In the genomic region with DNA sequence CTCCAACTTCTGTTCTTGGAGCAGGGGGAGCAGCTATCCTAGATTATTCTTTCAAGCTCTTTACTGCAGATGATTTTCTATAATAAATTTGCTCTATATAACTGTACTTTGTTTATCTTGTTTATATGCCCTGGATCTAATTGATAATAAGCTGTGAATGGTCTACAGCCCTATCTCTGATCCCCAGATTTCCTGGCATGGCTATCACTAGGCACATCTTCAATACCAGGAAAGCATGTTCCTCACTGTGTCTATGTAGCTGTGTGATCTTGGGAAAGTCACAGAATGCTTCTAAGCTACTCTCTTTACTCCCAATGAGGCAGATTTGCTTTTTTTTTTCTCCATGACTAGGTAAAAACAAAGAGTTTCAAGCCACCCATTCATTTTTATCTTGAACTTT, we compare ENCODE assay signal across 26 mouse cellular contexts.
"Had no signal": no experiment of that assay in that cellular context is flagged by ENCODE, and none has a peak within 500 bp of the region (broad histone marks: within the 10 kb centered on the region; RNA-seq: fewer than 3 reads in every experiment).

No protein-coding gene starts in this region.

- H3K9ac ChIP-seq: heart, embryonic 13.5 days; heart, embryonic 15.5 days; hindbrain, embryonic 12.5 days; hindbrain, embryonic 15.5 days; kidney, embryonic 15.5 days; limb, embryonic 12.5 days had no signal

- H3K4me1 ChIP-seq: heart, embryonic 13.5 days; heart, embryonic 15.5 days; hindbrain, embryonic 10.5 days; hindbrain, embryonic 12.5 days; hindbrain, embryonic 15.5 days; kidney, embryonic 15.5 days; limb, embryonic 10.5 days; limb, embryonic 12.5 days had no signal

- DNase-seq: gastrocnemius, adult 2 months; gastrocnemius, postnatal 14 days; gastrocnemius, postnatal 36 days; heart, adult 11 months; heart, adult 2 months; heart, postnatal 14 days; heart, postnatal 4 days; kidney, adult 11 months; kidney, adult 2 months; kidney, adult 9 months; kidney, postnatal 14 days; kidney, postnatal 36 days; layer of hippocampus, adult 9-11 months; layer of hippocampus, postnatal 36 days had no signal

- H3K27ac ChIP-seq: gastrocnemius, adult 2 months; heart, adult 2 months; heart, embryonic 13.5 days; heart, embryonic 15.5 days; hindbrain, embryonic 10.5 days; hindbrain, embryonic 12.5 days; hindbrain, embryonic 15.5 days; hindbrain, postnatal 0 days; kidney, embryonic 15.5 days; kidney, postnatal 0 days; limb, embryonic 10.5 days; limb, embryonic 12.5 days had no signal

- H3K4me2 ChIP-seq: heart, embryonic 11.5 days; heart, embryonic 13.5 days; heart, embryonic 15.5 days; hindbrain, embryonic 12.5 days; hindbrain, embryonic 15.5 days; kidney, embryonic 15.5 days; limb, embryonic 12.5 days had no signal

- H3K9me3 ChIP-seq: heart, embryonic 13.5 days; heart, embryonic 15.5 days; hindbrain, embryonic 10.5 days; hindbrain, embryonic 12.5 days; hindbrain, embryonic 15.5 days; kidney, embryonic 15.5 days; limb, embryonic 10.5 days; limb, embryonic 12.5 days had no signal

- H3K27me3 ChIP-seq: heart, embryonic 13.5 days; heart, embryonic 15.5 days; hindbrain, embryonic 12.5 days; hindbrain, embryonic 15.5 days; kidney, embryonic 15.5 days; limb, embryonic 12.5 days had no signal

- H3K4me3 ChIP-seq: gastrocnemius, adult 2 months; heart, adult 2 months; heart, embryonic 13.5 days; heart, embryonic 15.5 days; hindbrain, embryonic 10.5 days; hindbrain, embryonic 12.5 days; hindbrain, embryonic 15.5 days; kidney, embryonic 15.5 days; limb, embryonic 10.5 days; limb, embryonic 12.5 days had no signal

- ATAC-seq: hindbrain, postnatal 0 days; intestine, embryonic 16.5 days had no signal

- H3K36me3 ChIP-seq: heart, embryonic 13.5 days; heart, embryonic 15.5 days; hindbrain, embryonic 10.5 days; hindbrain, embryonic 12.5 days; hindbrain, embryonic 15.5 days; kidney, embryonic 15.5 days; limb, embryonic 10.5 days; limb, embryonic 12.5 days had no signal
